Mouse (Mus musculus): ENCODE measurements around the gene Asb13.

DNA sequence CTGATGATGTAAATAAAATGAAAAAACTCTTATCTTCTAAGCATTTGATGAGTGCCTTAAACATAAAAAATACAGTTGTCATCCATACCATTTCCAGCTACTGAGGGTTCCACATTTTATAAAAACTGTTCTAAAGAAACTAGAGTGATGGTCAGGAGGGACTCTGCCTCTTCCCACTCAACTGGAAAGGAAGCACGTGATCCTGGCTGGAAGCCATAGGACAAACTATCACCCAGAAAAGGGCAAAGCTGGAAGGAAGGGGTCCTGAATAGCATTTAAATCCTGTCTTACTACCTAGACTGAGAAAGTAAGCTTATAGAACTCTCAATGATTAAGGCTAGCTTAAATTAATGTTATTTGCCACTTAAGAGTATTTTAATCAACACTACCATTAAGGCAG, 39.5 kb upstream of the Asb13 start:
- TF ChIP-seq EP300 (IDR thresholded peaks at IDR 0.05; ENCODE audit: low read depth) (no peak), CTCF (IDR thresholded peaks at IDR 0.05; ENCODE audit: low read depth) (no peak)
